8 mouse cellular contexts compared by ENCODE assay signal in genomic region chr9:96478071-96478888, GRCm38 (mm10). TPM values are rescaled to one million over a fixed set of nuclear protein-coding genes. Genes with fewer than 3 reads are reported as not detected.
DNase-seq lines count a peak whose midpoint lies in the region; ATAC-seq lines count a peak whose summit lies in the region.

Gene Rnf7, minus strand, starts transcription at chr9:96478675.

- peak; percentile 89 for DNase-seq in WW6 (ENCODE audit: low read depth, low spot score)
- peak; percentile 99 for DNase-seq in cerebellum, postnatal 4 days (ENCODE audit: low spot score in 2 of 2)
- peak; percentile 98 for DNase-seq in gastrocnemius, adult 18-20 months (ENCODE audit: low spot score)
- DNase-seq in left cerebral cortex, adult 18-20 months (ENCODE audit: low spot score in 2 of 2): peak; percentile 100
- peak; percentile 99 for DNase-seq in right cerebral cortex, adult 18-20 months
- peak; percentile 98 for DNase-seq in urinary bladder, postnatal 10 days (ENCODE audit: low spot score)

- H3K36me3 ChIP-seq in hindbrain, embryonic 16.5 days (ENCODE audit: control insufficient read depth, insufficient read depth, low read length): 0 out of 2 replicates have a peak, but pooled peaks cover 2% of the 10 kb centered on the region
- H3K36me3 ChIP-seq in macrophage (ENCODE audit: inconsistent target): peaks cover 5% of the 10 kb centered on the region; the same call in 1 of the 2 replicates

- H3K27me3 ChIP-seq in hindbrain, embryonic 16.5 days (replicated peaks; ENCODE audit: control insufficient read depth, insufficient read depth, low read length): no peaks in the 10 kb centered on the region

- H3K9me3 ChIP-seq in hindbrain, embryonic 16.5 days (ENCODE audit: control insufficient read depth, low read length): no peaks in the 10 kb centered on the region

- H3K9ac ChIP-seq in hindbrain, embryonic 16.5 days (ENCODE audit: low read depth, low read length): peak within 1 kb of the TSS; percentile 70

- peak within 1 kb of the TSS; percentile 58 for H3K4me3 ChIP-seq in hindbrain, embryonic 16.5 days (ENCODE audit: low read length)
- H3K4me3 ChIP-seq in macrophage (ENCODE audit: inconsistent target): peak within 1 kb of the TSS; percentile 93

- peak within 1 kb of the TSS; percentile 85 for H3K27ac ChIP-seq in hindbrain, embryonic 16.5 days (ENCODE audit: low read depth, low read length)
- H3K27ac ChIP-seq in macrophage: peak within 1 kb of the TSS; percentile 49

- peak; percentile 99 for ATAC-seq in hindbrain, embryonic 16.5 days

- peaks cover 15% of the 10 kb centered on the region for H3K4me1 ChIP-seq in hindbrain, embryonic 16.5 days (ENCODE audit: control insufficient read depth, insufficient read depth, low read depth, low read length)

- WGBS in hindbrain, embryonic 16.5 days: under 1% methylated on average over 70 of the region's 74 CpGs
- WGBS in macrophage (ENCODE audit: missing documents): 1% methylated on average over 70 of the region's 74 CpGs

- peak within 1 kb of the TSS; percentile 91 for H3K4me2 ChIP-seq in hindbrain, embryonic 16.5 days (ENCODE audit: low read length)

- peaks cover 47% of the 10 kb centered on the region for H3K79me2 ChIP-seq in macrophage (ENCODE audit: inconsistent target)

RNA-seq across cellular contexts. Expression of gene Rnf7, which starts in this region (rescaled TPM):
- total RNA-seq in gastrocnemius, adult 18-20 months (2021): 10 to 100 TPM; 63.8 to 71.8 TPM
- 209 TPM in 2 replicates for polyA plus RNA-seq in hindbrain, embryonic 16.5 days (2015; fragmentation: Nextera tagmentation; extraction: Ambion mirVana)
- total RNA-seq in left cerebral cortex, adult 18-20 months (2021): 10 to 100 TPM; 59.8 to 64.8 TPM
- 10 to 100 TPM in 17 of 26 experiments, 1 to 10 TPM in 9; 3.3 to 29.2 (median 14.6) TPM for total RNA-seq in macrophage (2018; cell fraction: chromatin; rRNA removed)
- 100 to 1,000 TPM in 9 of 26 experiments, 10 to 100 TPM in 17; 71.0 to 128 (median 94.6) TPM for total RNA-seq in macrophage (2018; cell fraction: cytosol; rRNA removed)
- 10 to 100 TPM; 11.7 to 54.8 (median 26.2) TPM for total RNA-seq in macrophage (2018; cell fraction: nucleus; rRNA removed)
- polyA plus RNA-seq in macrophage (2018): 113 to 148 TPM (median 123 TPM) in 3 replicates

Comparison
In these comparisons a context has a peak if more than half of its experiments do, and no peak if none do; other contexts are left out.
1. Peak in every context shown above with its lines: DNase-seq, ATAC-seq, H3K4me3 ChIP-seq and H3K27ac ChIP-seq.